Mouse (Mus musculus) lung, embryonic 15.5 days (tissue): ENCODE measurements around the gene Cd9. TPM values are rescaled to one million over a fixed set of nuclear protein-coding genes. Genes with fewer than 3 reads are reported as not detected.
A peak's percentile ranks its signal among the peaks of the same experiment; 100 is the strongest.

Experiments used
- ATAC-seq: fragments of 200-750 bp; cut with Nextera tagmentation; 2 replicates; pipeline ENCODE4 v1.8.0; 2017; ENCODE audit warnings: moderate number of reproducible peaks, borderline replicate concordance; ENCODE audit not compliant: low FRiP score, low TSS enrichment; ENCODE audit errors: extremely low read depth
- H3K27ac ChIP-seq: fragments of 300-500 bp; sonication (generic); 2 replicates; pipeline ENCODE4 v1.5.1; 2015; ENCODE audit warnings: moderate library complexity, mild to moderate bottlenecking, inconsistent platforms
- H3K27me3 ChIP-seq: fragments of 300-500 bp; sonication (generic); 2 replicates; pipeline ENCODE4 v1.6.1; 2015; ENCODE audit warnings: inconsistent platforms
- H3K36me3 ChIP-seq: fragments of 300-500 bp; sonication (generic); 2 replicates; pipeline ENCODE4 v1.6.1; 2015; ENCODE audit warnings: inconsistent platforms
- H3K4me1 ChIP-seq: fragments of 300-500 bp; sonication (generic); 2 replicates; pipeline ENCODE4 v1.6.1; 2015; ENCODE audit warnings: inconsistent platforms
- H3K4me2 ChIP-seq: fragments of 300-500 bp; sonication (generic); 2 replicates; pipeline ENCODE4 v1.6.1; 2015; ENCODE audit warnings: inconsistent platforms, mild to moderate bottlenecking, moderate library complexity
- H3K4me3 ChIP-seq: fragments of 300-500 bp; sonication (generic); 2 replicates; pipeline ENCODE4 v1.5.1; 2015; ENCODE audit warnings: mild to moderate bottlenecking, inconsistent platforms
- H3K9ac ChIP-seq: fragments of 300-500 bp; sonication (generic); 2 replicates; pipeline ENCODE4 v1.6.1; 2015; ENCODE audit warnings: inconsistent platforms
- H3K9me3 ChIP-seq: fragments of 300-500 bp; sonication (generic); 2 replicates; pipeline ENCODE4 v1.6.1; 2016; ENCODE audit warnings: inconsistent platforms
- WGBS: fragments of 180-500 bp; shearing (Covaris S2); methylation state at CpG from one replicate; pipeline ENCODE4 v1.1.7; 2015; 5-methylcytosine and 5-hydroxymethylcytosine counted together
- polyA plus RNA-seq: library from polyadenylated mRNA; unstranded; fragments of >200 nt; fragmentation: Nextera tagmentation; extraction: Ambion mirVana; gene quantifications from 2 replicates; pipeline ENCODE4 v1.2.1, GENCODE M21; 2015

The Cd9 gene
- polyA plus RNA-seq, 1 experiment from 2014 or later: 250 TPM

GRCm38 (mm10) chr6:125454299-125454698 lies 40.3 kb downstream of the Cd9 start:
- H3K9ac ChIP-seq: no peak overlapping the region
- 58% methylated on average over 5 of the region's 5 CpGs for WGBS

DNA sequence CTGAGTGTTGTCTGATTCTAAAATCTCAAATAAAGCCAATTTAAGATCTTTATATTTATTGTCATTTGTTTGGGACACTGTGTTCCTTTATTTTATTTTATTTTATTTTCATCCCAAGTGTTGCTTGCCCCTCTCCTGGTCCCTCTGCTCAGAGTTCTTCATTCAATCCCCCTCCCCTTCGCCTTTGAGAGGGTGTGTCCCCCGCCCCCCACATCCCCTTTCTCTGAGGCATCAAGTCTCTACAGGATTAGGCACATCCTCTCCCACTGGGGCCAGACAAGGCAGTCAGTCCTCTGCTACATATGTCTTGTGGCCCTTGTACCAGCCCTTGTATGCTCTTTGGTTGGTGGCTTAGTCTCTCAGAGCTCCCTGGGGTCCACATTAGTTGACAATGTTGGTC lies 46.9 kb downstream of the Cd9 start:
- Histone ChIP-seq H3K9ac (no peak overlapping the region), H3K9me3 (no peaks in the 10 kb centered on the region), H3K36me3 (no peaks in the 10 kb centered on the region), H3K4me2 (no peak overlapping the region), H3K27me3 (no peaks in the 10 kb centered on the region), H3K27ac (no peak overlapping the region), H3K4me3 (no peak overlapping the region), H3K4me1 (no peaks in the 10 kb centered on the region)
- no peak for ATAC-seq
- WGBS: 69% methylated on average over 2 of the region's 2 CpGs

More at GRCm38 (mm10) chr6:125454299-125454698, 40.3 kb downstream of the Cd9 start:
- no peaks in the 10 kb centered on the region for H3K9me3 ChIP-seq
- no peaks in the 10 kb centered on the region for H3K4me1 ChIP-seq
- H3K27ac ChIP-seq: no peak overlapping the region
- no peaks in the 10 kb centered on the region for H3K27me3 ChIP-seq
- ATAC-seq: no peak
- no peaks in the 10 kb centered on the region for H3K36me3 ChIP-seq
- no peak overlapping the region for H3K4me2 ChIP-seq
- no peak overlapping the region for H3K4me3 ChIP-seq

- H3K36me3 ChIP-seq: no peaks in the 10 kb centered on the region
- no peak overlapping the region for H3K4me3 ChIP-seq
- H3K9me3 ChIP-seq: no peaks in the 10 kb centered on the region
- no peaks in the 10 kb centered on the region for H3K4me1 ChIP-seq
- no peaks in the 10 kb centered on the region for H3K27me3 ChIP-seq
- no peak overlapping the region for H3K27ac ChIP-seq
- 43% methylated on average over 4 of the region's 4 CpGs for WGBS
- no peak for ATAC-seq
- H3K4me2 ChIP-seq: no peak overlapping the region
- H3K9ac ChIP-seq: no peak overlapping the region
Measured at GRCm38 (mm10) chr6:125447205-125447604, 47.4 kb downstream of the Cd9 start.

- no peak overlapping the region for H3K4me3 ChIP-seq
- no peaks in the 10 kb centered on the region for H3K9me3 ChIP-seq
- H3K36me3 ChIP-seq: no peaks in the 10 kb centered on the region
- no peak overlapping the region for H3K27ac ChIP-seq
- no peak for ATAC-seq
- H3K4me2 ChIP-seq: no peak overlapping the region
- no peak overlapping the region for H3K9ac ChIP-seq
- H3K4me1 ChIP-seq: no peaks in the 10 kb centered on the region
- H3K27me3 ChIP-seq: no peaks in the 10 kb centered on the region
- 75% methylated on average over 6 of the region's 6 CpGs for WGBS
Measured at GRCm38 (mm10) chr6:125445381-125445780, 49.2 kb downstream of the Cd9 start.

DNA sequence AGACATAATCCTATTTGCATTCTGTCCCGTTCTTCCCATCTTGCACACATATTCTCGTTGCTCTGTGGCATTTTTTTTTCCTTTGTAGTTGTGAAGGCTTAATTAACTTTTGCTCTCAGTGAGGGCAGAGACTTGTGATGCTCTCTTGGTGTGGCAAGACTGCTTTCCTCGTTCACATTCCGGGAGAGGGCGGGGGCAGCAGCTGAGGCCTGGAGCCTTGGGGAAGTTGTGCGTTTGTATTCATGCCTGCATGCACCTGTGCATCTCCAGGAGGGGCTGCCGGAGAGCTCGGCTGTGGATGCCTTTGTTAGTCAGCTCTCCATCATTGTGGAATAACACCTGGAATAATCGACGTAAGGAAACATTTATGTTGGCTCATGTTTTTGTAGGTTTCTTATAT lies 52.0 kb downstream of the Cd9 start:
- H3K9ac ChIP-seq: no peak overlapping the region
- H3K4me3 ChIP-seq: no peak overlapping the region
- no peaks in the 10 kb centered on the region for H3K4me1 ChIP-seq
- no peaks in the 10 kb centered on the region for H3K36me3 ChIP-seq
- 54% methylated on average over 10 of the region's 10 CpGs for WGBS
- no peak for ATAC-seq
- H3K27ac ChIP-seq: no peak overlapping the region
- H3K27me3 ChIP-seq: no peaks in the 10 kb centered on the region
- H3K9me3 ChIP-seq: no peaks in the 10 kb centered on the region
- H3K4me2 ChIP-seq: no peak overlapping the region

GRCm38 (mm10) chr6:125436753-125437152 lies 57.8 kb downstream of the Cd9 start:
- no peak overlapping the region for H3K27ac ChIP-seq
- H3K9ac ChIP-seq: no peak overlapping the region
- ATAC-seq: no peak
- no peaks in the 10 kb centered on the region; the same call in 1 of the 2 replicates for H3K4me1 ChIP-seq
- H3K9me3 ChIP-seq: no peaks in the 10 kb centered on the region
- H3K4me3 ChIP-seq: no peak overlapping the region
- no peaks in the 10 kb centered on the region for H3K27me3 ChIP-seq
- no peak overlapping the region for H3K4me2 ChIP-seq
- no peaks in the 10 kb centered on the region for H3K36me3 ChIP-seq
- WGBS: 73% methylated on average over 3 of the region's 3 CpGs

GRCm38 (mm10) chr6:125434735-125435518 lies 59.7 kb downstream of the Cd9 start:
- Histone ChIP-seq H3K27ac (no peak overlapping the region), H3K4me1 (no peaks in the 10 kb centered on the region; the same call in 1 of the 2 replicates), H3K4me3 (no peak overlapping the region), H3K9me3 (no peaks in the 10 kb centered on the region), H3K4me2 (no peak overlapping the region), H3K9ac (no peak overlapping the region), H3K27me3 (no peaks in the 10 kb centered on the region), H3K36me3 (no peaks in the 10 kb centered on the region)
- ATAC-seq: no peak
- 68% methylated on average over 5 of the region's 5 CpGs for WGBS

- no peaks in the 10 kb centered on the region for H3K9me3 ChIP-seq
- no peaks in the 10 kb centered on the region for H3K36me3 ChIP-seq
- no peak overlapping the region for H3K9ac ChIP-seq
- ATAC-seq: peak; percentile 59
- H3K4me2 ChIP-seq: no peak overlapping the region
- H3K27me3 ChIP-seq: no peaks in the 10 kb centered on the region
- H3K4me3 ChIP-seq: no peak overlapping the region
- peak overlapping the region; percentile 46 for H3K27ac ChIP-seq
- 55% methylated on average over 6 of the region's 6 CpGs for WGBS
- peaks cover 4% of the 10 kb centered on the region; the same call in 1 of the 2 replicates for H3K4me1 ChIP-seq
Measured at GRCm38 (mm10) chr6:125433704-125434447, 60.7 kb downstream of the Cd9 start.

DNA sequence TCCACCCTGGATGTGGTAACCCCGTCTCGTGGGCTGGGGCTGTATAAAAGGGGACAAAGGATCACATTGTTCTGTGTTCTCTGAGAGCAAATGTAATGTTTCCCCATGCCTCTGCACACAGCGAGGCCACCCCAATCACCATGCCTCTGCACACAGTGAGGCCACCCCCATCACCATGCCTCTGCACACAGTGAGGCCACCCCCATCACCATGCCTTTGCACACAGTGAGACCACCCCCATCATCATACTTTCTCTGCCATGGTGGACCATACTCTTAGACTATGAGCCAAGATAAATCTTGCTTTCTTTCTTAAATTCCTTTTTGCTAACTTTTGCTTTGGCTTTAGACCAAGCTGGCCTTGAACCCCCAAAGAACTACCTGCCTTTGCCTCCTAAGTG lies 61.3 kb downstream of the Cd9 start:
- no peak for ATAC-seq
- 57% methylated on average over 3 of the region's 3 CpGs for WGBS
- Histone ChIP-seq H3K27ac (peak overlapping the region; percentile 46), H3K4me1 (peaks cover 4% of the 10 kb centered on the region; the same call in 1 of the 2 replicates), H3K4me3 (no peak overlapping the region), H3K27me3 (no peaks in the 10 kb centered on the region), H3K36me3 (no peaks in the 10 kb centered on the region), H3K4me2 (no peak overlapping the region), H3K9me3 (no peaks in the 10 kb centered on the region), H3K9ac (no peak overlapping the region)

- Histone ChIP-seq H3K9ac (no peak overlapping the region), H3K27ac (no peak overlapping the region), H3K27me3 (no peaks in the 10 kb centered on the region), H3K4me2 (no peak overlapping the region), H3K9me3 (no peaks in the 10 kb centered on the region), H3K4me1 (peaks cover 4% of the 10 kb centered on the region; the same call in 1 of the 2 replicates), H3K36me3 (no peaks in the 10 kb centered on the region), H3K4me3 (no peak overlapping the region)
- WGBS: 70% methylated on average over 7 of the region's 7 CpGs
- ATAC-seq: no peak
Measured at GRCm38 (mm10) chr6:125432522-125432921, 62.1 kb downstream of the Cd9 start.

DNA sequence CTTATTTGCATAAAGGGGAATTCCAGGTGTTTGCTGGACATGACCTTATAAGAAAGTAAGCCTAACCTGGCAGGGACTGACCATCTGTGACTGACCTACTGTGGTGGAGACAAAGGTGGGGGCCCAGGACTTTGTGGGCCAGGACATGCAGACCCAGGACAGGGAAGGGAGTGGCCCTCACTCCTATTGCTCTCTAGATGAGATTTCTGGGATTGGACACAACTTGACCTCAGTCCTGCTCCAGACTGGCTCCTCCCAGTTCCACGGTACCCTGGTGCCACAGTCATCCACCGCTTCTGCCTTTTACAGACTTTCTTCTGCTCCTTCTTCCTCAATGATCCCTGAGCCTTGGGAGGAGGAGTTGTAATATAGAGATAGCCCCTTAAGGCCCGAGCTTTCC lies 63.6 kb downstream of the Cd9 start:
- no peak overlapping the region for H3K27ac ChIP-seq
- no peak overlapping the region for H3K4me2 ChIP-seq
- 65% methylated on average over 3 of the region's 3 CpGs for WGBS

GRCm38 (mm10) chr6:125430358-125430958 lies 64.1 kb downstream of the Cd9 start:
- no peak overlapping the region for H3K4me3 ChIP-seq
- H3K4me1 ChIP-seq: peaks cover 12% of the 10 kb centered on the region
- H3K4me2 ChIP-seq: no peak overlapping the region
- no peak overlapping the region for H3K9ac ChIP-seq
- no peak overlapping the region for H3K27ac ChIP-seq
- H3K36me3 ChIP-seq: no peaks in the 10 kb centered on the region
- no peak for ATAC-seq
- no peaks in the 10 kb centered on the region for H3K9me3 ChIP-seq
- H3K27me3 ChIP-seq: no peaks in the 10 kb centered on the region
- 15% methylated on average over 14 of the region's 14 CpGs for WGBS

More for the DNA sequence above, 63.6 kb downstream of the Cd9 start:
- Histone ChIP-seq H3K9ac (no peak overlapping the region), H3K4me3 (no peak overlapping the region), H3K36me3 (no peaks in the 10 kb centered on the region), H3K9me3 (no peaks in the 10 kb centered on the region), H3K27me3 (no peaks in the 10 kb centered on the region), H3K4me1 (peaks cover 12% of the 10 kb centered on the region)
- no peak for ATAC-seq
